Mouse (Mus musculus) forebrain, embryonic 15.5 days (tissue): ENCODE results near the gene C1qtnf7. TPM values are rescaled to one million over a fixed set of nuclear protein-coding genes. Genes with fewer than 3 reads are reported as not detected.

ENCODE experiments used
- ATAC-seq: fragments of 200-750 bp; cut with Nextera tagmentation; replicated peaks from 2 replicates; pipeline ENCODE4 v1.8.0; 2017; ENCODE audit warnings: mild to moderate bottlenecking, moderate TSS enrichment, moderate library complexity
- H3K27ac ChIP-seq: fragments of 300-500 bp; sonication (generic); replicated peaks from 2 replicates; pipeline ENCODE4 v1.5.1; 2015; ENCODE audit warnings: mild to moderate bottlenecking, inconsistent platforms
- H3K27me3 ChIP-seq: fragments of 300-500 bp; sonication (generic); 2 replicates; pipeline ENCODE4 v1.6.1; 2015; ENCODE audit warnings: inconsistent platforms
- H3K36me3 ChIP-seq: fragments of 300-500 bp; sonication (generic); 2 replicates; pipeline ENCODE4 v1.6.1; 2015; ENCODE audit warnings: mild to moderate bottlenecking, inconsistent platforms
- H3K4me1 ChIP-seq: fragments of 300-500 bp; sonication (generic); 2 replicates; pipeline ENCODE4 v1.6.1; 2015; ENCODE audit warnings: inconsistent platforms
- H3K4me2 ChIP-seq: fragments of 300-500 bp; sonication (generic); replicated peaks from 2 replicates; pipeline ENCODE4 v1.6.1; 2015; ENCODE audit warnings: mild to moderate bottlenecking, inconsistent platforms
- H3K4me3 ChIP-seq: fragments of 300-500 bp; sonication (generic); 2 replicates; pipeline ENCODE4 v1.5.1; 2015; ENCODE audit warnings: mild to moderate bottlenecking, inconsistent platforms
- H3K9ac ChIP-seq: fragments of 300-500 bp; sonication (generic); replicated peaks from 2 replicates; pipeline ENCODE4 v1.6.1; 2015; ENCODE audit warnings: mild to moderate bottlenecking, inconsistent platforms
- H3K9me3 ChIP-seq: fragments of 300-500 bp; sonication (generic); 2 replicates; pipeline ENCODE4 v1.6.1; 2016; ENCODE audit warnings: inconsistent platforms
- WGBS: fragments of 180-500 bp; shearing (Covaris S2); methylation state at CpG from one replicate; pipeline ENCODE4 v1.1.7; 2015; ENCODE audit warnings: mixed read lengths; 5-methylcytosine and 5-hydroxymethylcytosine counted together
- polyA plus RNA-seq: library from polyadenylated mRNA; unstranded; fragments of >200 nt; fragmentation: Nextera tagmentation; extraction: Ambion mirVana; gene quantifications from 2 replicates; pipeline ENCODE4 v1.2.1, GENCODE M21; 2015

Gene C1qtnf7
- polyA plus RNA-seq, result 0.89 and 1.3 TPM in 2 replicates

DNA sequence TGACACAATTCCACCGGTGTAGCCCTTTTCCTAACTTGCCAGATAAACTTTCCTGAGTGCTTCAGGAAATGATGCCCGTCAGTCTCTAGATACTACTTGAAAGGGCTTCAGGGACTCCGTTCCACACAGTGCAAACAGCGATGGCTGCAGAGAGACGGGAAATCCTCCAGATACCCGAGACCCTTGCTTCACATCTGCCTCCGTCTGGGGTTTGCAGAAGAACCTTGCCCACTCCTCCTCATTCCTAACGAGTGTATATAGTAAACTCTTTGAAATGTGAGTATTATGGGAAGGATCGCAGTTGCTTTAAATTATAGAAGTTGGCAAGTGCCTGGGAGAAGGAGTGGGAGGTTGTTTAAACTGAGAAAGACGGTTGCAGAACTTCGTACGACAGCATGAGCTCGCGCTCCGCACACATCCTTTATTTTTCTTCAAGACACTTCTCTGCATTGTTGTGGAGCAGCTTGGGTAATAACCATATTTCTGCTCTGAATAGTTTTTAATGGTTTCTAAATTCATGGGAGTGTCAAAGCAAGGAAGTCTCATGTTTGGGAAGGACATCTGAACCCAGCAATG, at the start of gene C1qtnf7:
Gene C1qtnf7 (plus strand): TSS at position 138 of the 576 bp plus-strand sequence.
- Histone ChIP-seq H3K27ac (no peak within 1 kb of the TSS), H3K27me3 (no peaks in the 10 kb centered on the region), H3K4me1 (no peaks in the 10 kb centered on the region), H3K4me2 (no peak within 1 kb of the TSS), H3K9ac (no peak within 1 kb of the TSS), H3K36me3 (no peaks in the 10 kb centered on the region), H3K4me3 (no peak within 1 kb of the TSS), H3K9me3 (no peaks in the 10 kb centered on the region)
- ATAC-seq, result no peak
- WGBS, result 77% methylated on average over 15 of the region's 15 CpGs

DNA sequence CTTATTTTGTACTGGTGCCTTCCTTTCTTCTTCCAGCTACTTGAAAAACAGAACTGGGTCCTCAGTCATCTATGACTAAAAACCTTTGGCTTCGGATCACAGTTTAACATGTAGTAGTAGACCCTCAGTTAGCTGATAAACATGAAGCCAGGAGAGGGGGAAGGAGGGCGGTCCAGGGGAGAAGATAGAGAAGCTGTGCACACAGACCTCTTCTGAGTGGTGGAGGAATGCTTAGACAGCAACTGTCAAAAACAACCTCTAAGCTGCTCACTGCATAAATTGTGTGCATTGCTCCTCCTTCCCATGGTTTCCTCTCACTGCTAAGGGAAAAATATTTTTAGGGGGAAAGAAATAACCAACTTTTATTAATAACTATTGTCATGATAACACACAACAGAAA, 48.6 kb upstream of the C1qtnf7 start:
- 93% methylated on average over 2 of the region's 2 CpGs for WGBS
- no peak overlapping the region for H3K27ac ChIP-seq
- H3K9me3 ChIP-seq, result no peaks in the 10 kb centered on the region
- no peak for ATAC-seq
- no peaks in the 10 kb centered on the region for H3K4me1 ChIP-seq
- H3K4me2 ChIP-seq, result no peak overlapping the region
- H3K36me3 ChIP-seq, result no peaks in the 10 kb centered on the region
- H3K9ac ChIP-seq, result no peak overlapping the region
- H3K27me3 ChIP-seq, result no peaks in the 10 kb centered on the region
- H3K4me3 ChIP-seq, result no peak overlapping the region

DNA sequence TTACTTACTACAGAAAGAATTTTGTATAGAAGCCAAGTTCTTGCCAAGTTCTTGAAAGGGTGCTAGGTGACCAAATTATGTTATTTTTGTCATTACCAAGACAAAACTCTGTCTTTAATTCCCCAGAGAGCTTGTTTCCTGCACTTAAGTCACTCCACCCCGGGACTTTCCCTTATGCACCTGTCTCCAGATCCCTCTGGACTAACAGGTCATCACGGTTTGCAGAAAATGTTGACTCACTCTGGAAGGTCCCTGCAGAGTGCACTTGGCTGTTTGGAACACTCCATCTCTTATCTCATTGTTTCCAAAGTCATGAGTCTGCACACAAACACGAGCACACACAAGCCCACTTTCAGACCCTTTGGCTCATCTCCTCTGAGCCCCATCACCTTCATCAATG, 48.1 kb upstream of the C1qtnf7 start:
- Histone ChIP-seq H3K27ac (no peak overlapping the region), H3K36me3 (no peaks in the 10 kb centered on the region), H3K9ac (no peak overlapping the region), H3K4me2 (no peak overlapping the region), H3K4me1 (no peaks in the 10 kb centered on the region), H3K27me3 (no peaks in the 10 kb centered on the region), H3K9me3 (no peaks in the 10 kb centered on the region), H3K4me3 (no peak overlapping the region)
- no peak for ATAC-seq
- WGBS, result 76% methylated on average over 3 of the region's 3 CpGs

DNA sequence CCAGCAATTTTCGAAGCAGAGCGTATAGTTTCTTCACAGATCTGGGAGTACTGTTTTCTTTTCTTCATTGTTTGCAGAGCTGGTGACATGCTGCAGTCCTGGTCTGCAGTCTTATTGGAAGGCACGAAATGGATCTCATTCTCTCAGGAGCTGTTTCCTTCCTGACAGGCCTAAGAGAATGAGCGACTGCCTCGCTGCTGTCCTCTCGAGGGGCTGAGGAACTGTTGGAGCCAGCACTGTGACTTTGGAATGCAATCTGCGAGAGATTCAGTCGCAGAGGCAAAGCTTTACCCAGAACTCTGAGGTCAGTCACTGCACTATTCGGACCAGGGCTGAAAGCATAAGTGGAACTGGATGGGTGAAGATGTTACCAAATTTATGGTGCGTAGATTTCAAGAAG, 46.4 kb upstream of the C1qtnf7 start:
- no peaks in the 10 kb centered on the region for H3K4me1 ChIP-seq
- no peak overlapping the region for H3K27ac ChIP-seq
- H3K9me3 ChIP-seq, result no peaks in the 10 kb centered on the region
- no peak overlapping the region for H3K9ac ChIP-seq
- ATAC-seq, result no peak
- no peaks in the 10 kb centered on the region for H3K36me3 ChIP-seq
- WGBS, result 87% methylated on average over 10 of the region's 10 CpGs
- H3K4me2 ChIP-seq, result no peak overlapping the region
- no peak overlapping the region for H3K4me3 ChIP-seq
- H3K27me3 ChIP-seq, result no peaks in the 10 kb centered on the region

DNA sequence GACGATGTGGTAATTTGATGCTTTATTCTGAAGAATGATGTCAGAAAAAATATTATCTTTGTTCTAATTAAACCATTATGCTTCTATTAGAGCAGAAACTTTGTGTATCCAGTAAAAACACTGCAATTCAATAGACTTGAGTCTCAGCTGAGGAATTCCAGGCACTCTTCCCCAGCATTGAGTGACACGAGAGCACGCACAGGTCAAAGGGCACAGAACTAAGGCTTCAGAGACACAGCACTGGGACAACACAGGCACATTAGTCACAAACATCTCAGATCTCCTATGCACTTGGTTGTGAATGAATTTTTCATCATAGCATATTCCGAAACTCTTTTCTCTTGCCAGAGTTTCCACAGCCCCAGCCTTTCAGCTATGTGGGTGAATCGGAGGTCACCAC, 37.4 kb upstream of the C1qtnf7 start:
- no peaks in the 10 kb centered on the region for H3K9me3 ChIP-seq
- H3K4me2 ChIP-seq, result no peak overlapping the region
- no peaks in the 10 kb centered on the region for H3K4me1 ChIP-seq
- H3K9ac ChIP-seq, result no peak overlapping the region
- H3K36me3 ChIP-seq, result no peaks in the 10 kb centered on the region
- no peaks in the 10 kb centered on the region for H3K27me3 ChIP-seq
- H3K4me3 ChIP-seq, result no peak overlapping the region
- no peak overlapping the region for H3K27ac ChIP-seq
- 78% methylated on average over 5 of the region's 5 CpGs for WGBS
- no peak for ATAC-seq

DNA sequence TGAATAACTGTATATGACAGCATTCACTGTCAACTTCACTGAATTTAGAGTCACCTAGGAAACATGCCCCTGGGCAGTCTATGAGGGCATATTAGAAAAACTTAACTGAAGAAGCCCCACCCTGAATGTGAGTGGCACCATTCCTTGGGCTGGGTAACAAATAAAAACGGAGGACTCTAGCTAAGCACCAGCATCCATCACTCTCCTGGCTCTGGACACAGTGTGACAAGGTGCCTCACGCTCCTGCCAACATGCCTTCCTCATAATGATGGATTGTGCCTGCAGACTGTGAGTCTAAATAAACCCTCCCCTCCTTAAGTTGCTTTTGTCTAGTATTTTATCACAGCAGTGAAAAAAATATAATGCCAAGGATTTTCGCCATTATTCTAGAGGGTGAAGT, 35.3 kb upstream of the C1qtnf7 start:
- Histone ChIP-seq H3K9me3 (no peaks in the 10 kb centered on the region), H3K27ac (no peak overlapping the region), H3K4me2 (no peak overlapping the region), H3K4me3 (no peak overlapping the region), H3K9ac (no peak overlapping the region), H3K27me3 (no peaks in the 10 kb centered on the region), H3K36me3 (no peaks in the 10 kb centered on the region), H3K4me1 (no peaks in the 10 kb centered on the region)
- ATAC-seq, result no peak
- WGBS, result 58% methylated on average over 3 of the region's 3 CpGs

DNA sequence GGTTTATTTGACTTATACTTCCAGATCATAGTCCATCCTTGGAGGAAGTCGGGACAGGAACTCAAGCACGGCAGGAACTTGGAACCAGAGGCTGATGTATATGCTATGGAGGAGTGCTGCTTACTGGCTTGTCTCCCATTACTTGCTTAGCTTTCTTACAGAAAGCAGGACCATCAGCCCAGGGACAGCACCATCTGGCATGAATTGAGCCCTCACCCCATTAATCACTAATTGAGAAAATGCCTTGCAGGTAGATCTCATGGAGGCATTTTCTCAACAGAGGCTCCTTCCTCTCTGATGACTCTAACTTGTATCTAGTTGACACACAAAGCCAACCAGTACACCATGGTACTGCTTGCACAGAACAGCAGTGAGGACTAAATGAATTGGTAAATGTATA, 34.6 kb upstream of the C1qtnf7 start:
- Histone ChIP-seq H3K9me3 (no peaks in the 10 kb centered on the region), H3K4me1 (no peaks in the 10 kb centered on the region), H3K36me3 (no peaks in the 10 kb centered on the region), H3K9ac (no peak overlapping the region), H3K4me3 (no peak overlapping the region), H3K27ac (no peak overlapping the region), H3K27me3 (no peaks in the 10 kb centered on the region), H3K4me2 (no peak overlapping the region)
- 94% methylated on average over 2 of the region's 2 CpGs for WGBS
- ATAC-seq, result no peak

DNA sequence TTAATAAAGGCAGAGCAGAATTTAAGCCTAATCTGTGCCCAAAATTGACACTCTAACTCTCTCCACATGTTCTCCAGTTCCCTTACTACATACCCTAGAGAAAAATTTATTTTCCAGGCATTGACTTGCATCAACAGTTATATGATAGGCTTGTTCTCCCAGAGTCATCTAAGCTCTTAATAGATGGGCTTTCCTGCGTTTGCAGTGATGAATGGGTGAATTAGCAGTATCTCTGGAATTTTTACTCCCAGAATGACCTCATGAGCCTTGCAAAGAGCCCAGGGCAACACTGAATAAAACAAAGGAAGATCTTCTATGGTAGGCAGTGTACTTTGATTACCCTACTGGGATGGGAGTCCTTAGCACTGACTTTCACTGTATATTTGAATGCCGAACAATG, 33.5 kb upstream of the C1qtnf7 start:
- Histone ChIP-seq H3K36me3 (no peaks in the 10 kb centered on the region), H3K27me3 (no peaks in the 10 kb centered on the region), H3K4me1 (no peaks in the 10 kb centered on the region), H3K27ac (no peak overlapping the region), H3K4me2 (no peak overlapping the region), H3K4me3 (no peak overlapping the region), H3K9ac (no peak overlapping the region), H3K9me3 (no peaks in the 10 kb centered on the region)
- 66% methylated on average over 2 of the region's 2 CpGs for WGBS
- no peak for ATAC-seq

DNA sequence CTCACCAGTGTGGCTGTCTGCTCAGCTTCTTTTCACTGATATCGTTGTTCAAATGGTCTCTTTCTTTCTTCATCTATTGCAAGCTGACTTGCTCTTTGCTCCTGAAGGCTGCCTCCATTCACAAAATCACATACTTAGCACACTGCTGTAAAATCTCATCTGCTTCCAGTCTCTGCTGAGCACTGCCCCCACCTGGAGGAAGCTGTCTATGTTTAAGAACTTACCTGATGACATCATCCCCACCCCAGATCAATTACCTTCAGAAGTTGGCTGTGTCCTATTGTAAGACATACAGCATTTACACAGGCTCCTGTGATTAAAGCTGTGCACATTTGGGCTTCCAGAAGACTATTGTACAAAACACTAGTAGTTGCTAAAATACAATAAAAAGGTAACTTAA, 13.5 kb upstream of the C1qtnf7 start:
- ATAC-seq, result no peak
- Histone ChIP-seq H3K27ac (no peak overlapping the region), H3K36me3 (no peaks in the 10 kb centered on the region), H3K9me3 (no peaks in the 10 kb centered on the region), H3K4me3 (no peak overlapping the region), H3K4me2 (no peak overlapping the region), H3K27me3 (no peaks in the 10 kb centered on the region), H3K4me1 (no peaks in the 10 kb centered on the region), H3K9ac (no peak overlapping the region)
- WGBS, result 95% methylated on average over 1 of the region's 1 CpGs

DNA sequence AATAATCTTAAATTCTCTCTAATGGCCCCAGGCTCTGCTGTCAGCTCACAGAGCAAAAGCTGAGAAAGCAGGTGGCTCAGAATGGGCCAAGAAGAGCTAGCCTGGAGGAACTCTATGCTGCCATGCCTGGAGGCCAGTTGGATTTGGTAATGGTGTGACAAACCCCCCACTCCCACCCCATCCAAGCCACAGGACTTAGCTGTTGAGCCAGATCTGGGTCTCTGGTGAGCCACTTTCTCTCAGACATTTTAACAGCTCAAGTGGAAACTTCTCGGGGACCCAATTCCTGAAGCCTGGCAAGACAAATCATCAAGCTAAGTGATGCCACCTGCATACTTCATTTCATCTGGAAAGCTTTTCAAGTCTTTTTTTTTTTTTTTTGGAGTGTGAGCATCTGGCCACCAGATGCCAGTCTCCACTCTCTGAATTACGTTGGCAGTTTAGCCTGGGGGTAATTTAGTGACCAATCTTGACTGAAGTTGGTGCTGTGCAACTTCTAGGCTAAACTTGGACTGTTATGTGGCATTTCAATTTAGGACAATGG, 11.0 kb upstream of the C1qtnf7 start:
- no peak overlapping the region for H3K27ac ChIP-seq
- H3K4me2 ChIP-seq, result no peak overlapping the region
- H3K9me3 ChIP-seq, result no peaks in the 10 kb centered on the region
- H3K27me3 ChIP-seq, result no peaks in the 10 kb centered on the region
- no peak overlapping the region for H3K9ac ChIP-seq
- no peaks in the 10 kb centered on the region for H3K4me1 ChIP-seq
- no peak for ATAC-seq
- 80% methylated on average over 2 of the region's 2 CpGs for WGBS
- H3K36me3 ChIP-seq, result no peaks in the 10 kb centered on the region
- no peak overlapping the region for H3K4me3 ChIP-seq

DNA sequence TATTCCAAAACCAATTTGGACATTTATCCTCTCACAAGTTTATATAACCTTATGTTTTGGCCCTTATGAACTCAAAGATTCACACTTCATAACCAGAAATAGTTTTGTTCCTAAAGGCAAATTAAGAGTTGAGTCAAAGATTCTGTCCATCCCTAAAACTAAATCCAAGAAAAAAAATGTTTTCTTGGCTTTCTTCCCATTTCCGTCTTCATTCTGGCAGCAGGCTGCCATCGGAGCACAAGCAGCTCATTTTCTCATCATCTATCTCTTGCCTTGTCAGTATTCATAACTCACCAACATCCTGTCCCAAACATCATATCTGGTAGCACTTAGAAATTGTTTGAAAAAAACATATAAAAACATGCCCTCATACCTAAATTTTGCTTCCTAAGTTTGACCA, 6.9 kb upstream of the C1qtnf7 start:
- H3K4me1 ChIP-seq, result no peaks in the 10 kb centered on the region
- no peaks in the 10 kb centered on the region for H3K9me3 ChIP-seq
- WGBS, result 79% methylated on average over 2 of the region's 2 CpGs
- no peak overlapping the region for H3K4me3 ChIP-seq
- no peaks in the 10 kb centered on the region for H3K36me3 ChIP-seq
- H3K27ac ChIP-seq, result no peak overlapping the region
- H3K27me3 ChIP-seq, result no peaks in the 10 kb centered on the region
- no peak overlapping the region for H3K4me2 ChIP-seq
- H3K9ac ChIP-seq, result no peak overlapping the region
- no peak for ATAC-seq

DNA sequence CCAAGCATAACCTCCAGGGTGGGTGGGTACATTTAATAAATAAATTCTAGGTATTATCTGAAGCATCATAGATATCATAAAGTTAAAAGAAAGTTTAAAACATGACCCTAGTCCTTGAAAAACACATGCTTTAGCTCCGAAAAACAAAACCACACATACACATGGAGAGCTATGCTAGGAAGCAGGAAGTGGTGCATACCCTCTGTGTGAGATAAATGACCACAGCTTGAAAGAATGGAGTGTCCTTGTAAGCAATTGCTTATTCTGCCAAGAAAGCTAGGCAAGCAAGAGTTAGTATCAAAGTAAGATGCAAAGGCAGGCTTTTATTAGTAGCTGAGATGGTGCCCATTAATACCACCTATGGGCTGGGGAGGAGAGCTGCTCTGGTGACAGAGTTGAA, 6.4 kb upstream of the C1qtnf7 start:
- no peak overlapping the region for H3K9ac ChIP-seq
- no peaks in the 10 kb centered on the region for H3K4me1 ChIP-seq
- H3K36me3 ChIP-seq, result no peaks in the 10 kb centered on the region
- no peaks in the 10 kb centered on the region for H3K9me3 ChIP-seq
- H3K27me3 ChIP-seq, result no peaks in the 10 kb centered on the region
- 82% methylated on average over 1 of the region's 1 CpGs for WGBS
- H3K4me3 ChIP-seq, result no peak overlapping the region
- ATAC-seq, result no peak
- no peak overlapping the region for H3K4me2 ChIP-seq
- H3K27ac ChIP-seq, result no peak overlapping the region

DNA sequence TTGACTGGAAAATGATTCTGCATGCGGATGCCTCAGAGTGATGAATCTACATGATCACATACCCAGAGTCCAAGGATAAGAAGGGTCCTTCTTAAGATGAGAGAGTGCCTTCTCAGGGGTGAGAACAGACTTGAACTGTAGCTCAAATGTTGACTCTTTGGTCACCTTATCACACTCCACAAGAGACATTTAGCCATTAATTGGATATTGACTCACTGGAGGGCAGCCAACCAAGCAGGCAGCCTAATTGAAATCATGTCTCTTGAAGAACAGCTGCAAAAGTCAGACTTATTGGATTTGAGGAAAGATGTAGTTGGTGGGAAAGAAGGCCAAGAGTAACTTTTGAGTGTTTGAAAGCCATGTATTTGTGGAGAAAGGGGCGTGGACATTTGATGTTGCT, 4.2 kb upstream of the C1qtnf7 start:
- no peak overlapping the region for H3K27ac ChIP-seq
- H3K27me3 ChIP-seq, result no peaks in the 10 kb centered on the region
- H3K36me3 ChIP-seq, result no peaks in the 10 kb centered on the region
- WGBS, result 90% methylated on average over 2 of the region's 2 CpGs
- H3K4me2 ChIP-seq, result no peak overlapping the region
- H3K9ac ChIP-seq, result no peak overlapping the region
- H3K4me3 ChIP-seq, result no peak overlapping the region
- H3K9me3 ChIP-seq, result no peaks in the 10 kb centered on the region
- no peaks in the 10 kb centered on the region for H3K4me1 ChIP-seq
- ATAC-seq, result no peak
